Mouse (Mus musculus): Measurements from ENCODE around the gene Myh9.

- TF ChIP-seq CTCF (IDR thresholded peaks at IDR 0.05) (no peak), EP300 (IDR thresholded peaks at IDR 0.05) (no peak)
Measured at GRCm38 (mm10) chr15:77828242-77828641, 13.7 kb downstream of the Myh9 start.

All from lung, postnatal 0 days (tissue).